Mouse (Mus musculus): ENCODE results near the gene March5.
A peak's percentile ranks its signal among the peaks of the same experiment; 100 is the strongest.

March5 gene

GRCm38 (mm10) chr19:37263943-37264897 is 56.9 kb downstream of the March5 start:
- DNase-seq (ENCODE audit: low spot score in 2 of 2): no peak

- DNase-seq (ENCODE audit: low spot score in 2 of 2): peak; percentile 51 to 73
Measured at GRCm38 (mm10) chr19:37265333-37266103, 58.2 kb downstream of the March5 start.

GRCm38 (mm10) chr19:37269106-37269505 is 61.8 kb downstream of the March5 start:
- no peak for DNase-seq (ENCODE audit: low spot score in 2 of 2)

Data from natural killer cell, adult 2 months (primary cell).